Mouse (Mus musculus): ENCODE measurements around the gene Dpf3.

Dpf3 gene

DNA sequence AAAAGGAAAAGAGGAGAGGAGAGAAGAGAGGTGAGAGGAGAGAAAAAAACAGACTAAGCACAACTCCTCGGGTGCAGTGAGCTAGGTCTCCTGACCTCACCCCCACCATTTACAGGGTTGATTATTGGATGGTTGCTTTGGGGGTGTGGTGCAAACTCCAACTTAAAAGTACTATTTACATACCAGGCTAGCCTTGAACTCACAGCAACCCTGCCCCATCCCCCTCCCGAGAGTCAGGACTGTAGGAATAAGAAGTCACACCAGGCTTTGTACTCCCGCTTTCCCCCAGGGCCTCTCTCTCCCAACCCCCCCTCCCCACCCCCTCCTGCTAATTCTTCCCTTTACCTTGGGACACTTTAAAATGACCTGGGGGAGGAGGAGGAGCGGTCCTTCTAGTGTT, 8.8 kb upstream of the Dpf3 start:
- no peak for DNase-seq (ENCODE audit: low spot score)

- no peak for DNase-seq (ENCODE audit: low spot score)
Observed at GRCm38 (mm10) chr12:83495961-83496282, 8.4 kb upstream of the Dpf3 start.

DNA sequence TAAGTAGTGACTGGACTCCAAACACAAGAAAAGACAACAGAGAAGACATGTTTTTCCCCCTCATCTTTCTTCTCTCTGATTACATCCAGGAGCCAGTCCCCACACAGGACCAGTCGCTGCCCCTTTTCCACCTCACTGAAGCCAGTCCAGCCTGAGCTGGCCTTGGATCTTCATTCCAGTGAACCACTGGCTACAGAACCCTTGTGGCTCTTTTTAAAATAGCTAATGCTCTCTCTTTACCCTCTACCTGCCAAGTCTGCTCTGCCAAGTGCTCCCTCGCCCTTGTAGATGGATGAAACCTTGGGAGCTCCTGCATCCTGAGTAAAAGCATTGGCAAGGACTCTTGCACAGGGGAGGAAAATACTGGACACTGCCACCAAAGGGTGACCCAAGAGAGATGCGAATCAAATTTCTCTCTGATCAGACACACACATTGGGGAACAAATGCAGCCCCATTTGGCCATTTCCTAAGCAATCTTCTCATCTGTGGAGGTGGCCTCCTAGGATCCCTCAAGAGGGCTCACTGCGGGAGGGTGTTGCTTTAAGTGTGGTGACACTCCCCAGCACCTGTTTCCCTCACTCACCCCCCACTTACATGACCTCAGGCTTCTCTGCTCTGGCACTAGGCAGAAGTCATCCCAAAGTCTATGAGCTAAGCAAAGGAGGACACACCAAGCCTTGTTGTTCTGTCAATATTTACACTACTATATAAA, 7.9 kb upstream of the Dpf3 start:
- no peak for DNase-seq (ENCODE audit: low spot score)

GRCm38 (mm10) chr12:83494196-83494595, 6.7 kb upstream of the Dpf3 start:
- DNase-seq (ENCODE audit: low spot score), result no peak

DNA sequence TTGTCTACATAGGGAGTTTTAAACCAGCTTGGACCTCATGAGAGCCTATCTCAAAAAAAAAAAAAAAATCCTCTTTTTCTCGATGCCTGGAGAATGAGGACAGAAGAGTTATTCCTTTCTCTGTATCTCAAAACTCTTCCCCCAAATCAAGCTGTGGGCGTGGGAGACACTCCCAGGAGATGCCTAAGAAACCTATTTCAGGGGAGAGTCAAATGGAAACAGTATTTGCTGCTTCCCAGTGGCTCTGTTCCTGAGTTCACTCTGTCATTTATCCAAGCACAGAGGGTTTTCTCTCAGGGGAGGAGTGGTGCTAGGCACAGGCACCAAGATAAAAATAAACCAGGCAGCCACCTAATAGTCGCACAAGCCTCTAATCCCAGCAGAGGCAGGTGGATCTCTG, 5.3 kb upstream of the Dpf3 start:
- DNase-seq (ENCODE audit: low spot score), result no peak

- DNase-seq (ENCODE audit: low spot score), result no peak
Observed at GRCm38 (mm10) chr12:83491609-83492008, 4.1 kb upstream of the Dpf3 start.

DNA sequence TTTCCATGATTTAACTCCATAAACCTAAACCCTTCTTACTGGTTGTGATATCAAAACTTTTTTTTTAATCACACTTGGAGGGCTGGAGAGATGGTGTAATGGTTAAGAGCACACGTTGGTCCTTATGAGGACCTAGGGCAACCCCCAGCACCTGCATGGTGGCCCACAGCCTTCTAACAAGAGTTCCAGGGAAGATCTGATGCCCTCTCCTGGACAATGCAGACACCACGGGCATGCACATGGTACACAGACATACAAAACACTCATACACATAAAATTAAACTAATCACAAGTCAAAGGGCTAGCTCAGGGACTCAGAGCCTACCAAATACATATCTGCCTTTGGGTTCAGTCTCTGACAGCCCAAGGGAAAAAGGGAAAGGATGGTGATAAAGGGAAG, 2.2 kb upstream of the Dpf3 start:
- no peak for DNase-seq (ENCODE audit: low spot score)

- no peak for DNase-seq (ENCODE audit: low spot score)
Observed at GRCm38 (mm10) chr12:83488211-83488941, 860 bp upstream of the Dpf3 start.

DNA sequence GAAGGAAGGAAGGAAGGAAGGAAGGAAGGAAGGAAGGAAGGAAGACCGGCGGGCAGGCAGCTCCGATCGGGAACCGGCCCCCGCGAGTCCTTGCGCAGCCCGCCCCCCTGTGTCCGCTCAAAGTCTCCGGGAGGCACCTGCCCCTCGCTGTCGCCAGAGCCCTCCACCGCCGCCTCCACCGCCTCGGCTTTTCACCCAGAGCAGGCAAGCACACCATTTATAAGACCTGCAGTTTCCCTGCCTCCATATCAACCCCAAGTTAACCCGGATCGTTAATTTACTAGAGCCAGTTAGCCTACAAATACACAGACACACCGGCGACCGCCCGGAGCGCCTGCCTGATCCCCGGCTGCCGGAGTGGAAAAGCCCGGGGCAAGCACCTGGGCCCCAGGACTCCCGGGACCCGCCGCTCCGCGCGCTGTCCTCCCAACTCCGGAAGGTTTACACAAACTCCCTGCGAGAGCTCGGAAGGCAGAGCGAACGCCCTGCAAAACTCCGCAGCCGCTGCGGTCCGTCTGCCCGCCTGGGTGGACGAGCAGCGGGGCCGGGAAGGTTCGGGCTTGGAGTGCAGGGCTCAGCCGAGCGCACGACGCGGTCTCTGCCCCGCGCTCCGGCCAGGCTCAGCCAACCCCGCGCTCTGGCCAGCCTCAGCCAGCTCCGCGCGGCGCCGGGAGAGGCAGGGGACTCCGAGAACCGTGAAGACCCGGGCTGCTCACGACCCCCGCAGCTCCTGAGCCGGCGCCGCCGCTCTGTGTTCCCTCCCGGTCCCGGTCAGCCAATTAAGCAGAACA, 650 bp downstream of the Dpf3 start:
- no peak for DNase-seq (ENCODE audit: low spot score)

- DNase-seq (ENCODE audit: low spot score), result no peak
Observed at GRCm38 (mm10) chr12:83485911-83486670, 1.4 kb downstream of the Dpf3 start.

GRCm38 (mm10) chr12:83484855-83485745, 2.4 kb downstream of the Dpf3 start:
- no peak for DNase-seq (ENCODE audit: low spot score)

GRCm38 (mm10) chr12:83483653-83484052, 3.9 kb downstream of the Dpf3 start:
- no peak for DNase-seq (ENCODE audit: low spot score)

- no peak for DNase-seq (ENCODE audit: low spot score)
Observed at GRCm38 (mm10) chr12:83481439-83481838, 6.1 kb downstream of the Dpf3 start.

GRCm38 (mm10) chr12:83479818-83480401, 7.6 kb downstream of the Dpf3 start:
- no peak for DNase-seq (ENCODE audit: low spot score)

DNA sequence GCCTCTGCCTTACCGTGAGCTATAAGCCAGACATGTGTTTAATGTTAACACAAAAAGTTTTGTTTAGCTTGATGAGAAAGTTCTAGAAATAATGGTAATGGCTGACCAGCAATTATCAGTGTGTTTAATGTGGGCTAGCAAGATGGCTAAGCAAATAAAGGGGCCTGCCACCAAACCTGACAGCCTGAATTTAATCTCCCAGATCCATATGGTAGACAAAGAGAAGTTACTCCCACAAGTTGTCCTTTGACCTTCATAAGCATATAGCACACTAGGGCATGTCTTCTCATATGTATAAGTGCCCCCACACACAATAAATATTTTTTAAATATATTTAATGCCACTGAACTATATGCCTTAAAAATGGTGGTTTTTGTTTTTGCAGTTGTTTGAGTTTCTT, 8.4 kb downstream of the Dpf3 start:
- DNase-seq (ENCODE audit: low spot score), result no peak

- no peak for DNase-seq (ENCODE audit: low spot score)
Observed at GRCm38 (mm10) chr12:83476277-83476676, 11.2 kb downstream of the Dpf3 start.

DNA sequence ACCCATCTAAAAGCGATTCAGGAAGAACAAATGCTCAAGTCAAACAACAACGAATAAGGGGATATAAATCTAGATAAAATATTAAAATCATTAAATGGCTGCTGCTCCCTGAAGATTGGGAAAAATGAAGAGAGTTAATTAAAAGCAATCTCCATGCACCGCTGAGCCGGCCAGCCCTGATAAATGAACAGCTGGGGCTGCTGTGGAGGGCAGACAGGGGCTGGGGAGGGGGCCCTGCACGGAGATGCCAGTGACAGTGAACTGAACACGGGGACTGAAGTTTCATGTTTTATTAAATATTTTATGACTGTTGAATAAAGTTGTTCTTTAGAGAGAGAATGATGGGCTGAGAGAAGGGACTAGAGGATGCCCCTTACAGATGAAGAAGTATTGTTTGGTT, 12.1 kb downstream of the Dpf3 start:
- no peak for DNase-seq (ENCODE audit: low spot score)

GRCm38 (mm10) chr12:83473987-83474600, 13.4 kb downstream of the Dpf3 start:
- no peak for DNase-seq (ENCODE audit: low spot score)

- no peak for DNase-seq (ENCODE audit: low spot score)
Observed at GRCm38 (mm10) chr12:83471760-83472159, 15.8 kb downstream of the Dpf3 start.

DNA sequence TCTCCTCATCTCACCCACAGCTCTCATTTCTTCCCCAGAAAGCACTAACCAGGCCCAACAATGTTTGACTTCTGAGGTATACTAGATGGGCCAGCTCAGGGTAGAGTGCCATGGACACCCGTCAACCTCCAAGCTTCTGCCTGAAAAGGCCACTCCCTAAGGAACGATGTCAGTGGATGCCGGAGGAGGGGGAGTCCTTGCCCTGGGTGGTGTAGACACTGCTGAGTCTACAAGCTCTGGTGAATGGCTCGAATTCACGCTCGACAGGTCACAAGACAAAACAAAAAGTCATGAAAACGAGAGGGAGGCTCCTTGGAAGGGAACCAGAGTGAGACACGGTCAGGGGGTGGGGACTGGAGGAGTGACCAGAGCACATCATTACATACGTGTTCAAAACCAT, 17.4 kb downstream of the Dpf3 start:
- DNase-seq (ENCODE audit: low spot score), result no peak

All from layer of hippocampus, adult 9-10 months (tissue).